18 mouse cellular contexts compared by ENCODE assay signal in genomic region chr11:43925584-43925983, GRCm38 (mm10). TPM values are rescaled to one million over a fixed set of nuclear protein-coding genes. Genes with fewer than 3 reads are reported as not detected.
A peak's percentile ranks its signal among the peaks of the same experiment; 100 is the strongest.
DNase-seq lines count a peak whose midpoint lies in the region; ATAC-seq lines count a peak whose summit lies in the region.
"Had no signal": no experiment of that assay in that cellular context is flagged by ENCODE, and none has a peak within 500 bp of the region (broad histone marks: within the 10 kb centered on the region; RNA-seq: fewer than 3 reads in every experiment).

No protein-coding gene starts in this region.

- H3K4me1 ChIP-seq in heart, embryonic 10.5 days = peaks cover 7% of the 10 kb centered on the region
- H3K4me1 ChIP-seq in heart, embryonic 12.5 days (replicated peaks) = peaks cover 14% of the 10 kb centered on the region
- H3K4me1 ChIP-seq in heart, embryonic 15.5 days (replicated peaks) = 0 out of 2 replicates have a peak, but pooled peaks cover 9% of the 10 kb centered on the region
- peaks cover 7% of the 10 kb centered on the region for H3K4me1 ChIP-seq in midbrain, embryonic 15.5 days
- no peaks in the 10 kb centered on the region for H3K4me1 ChIP-seq in kidney, embryonic 14.5 days (ENCODE audit: control insufficient read depth, insufficient read depth, low read length)
- H3K4me1 ChIP-seq: hindbrain, embryonic 15.5 days; limb, embryonic 10.5 days; liver, embryonic 12.5 days had no signal

- H3K4me3 ChIP-seq in heart, embryonic 10.5 days = no peak overlapping the region
- H3K4me3 ChIP-seq in heart, embryonic 12.5 days = no peak overlapping the region
- no peak overlapping the region for H3K4me3 ChIP-seq in heart, embryonic 15.5 days
- H3K4me3 ChIP-seq in midbrain, embryonic 15.5 days = no peak overlapping the region
- no peak overlapping the region for H3K4me3 ChIP-seq in kidney, embryonic 14.5 days (ENCODE audit: low read length)
- H3K4me3 ChIP-seq: hindbrain, embryonic 15.5 days; limb, embryonic 10.5 days; liver, embryonic 12.5 days; lung, embryonic 15.5 days; myocyte; neural tube, embryonic 15.5 days had no signal

- 24% methylated on average over 6 of the region's 6 CpGs for WGBS in heart, embryonic 10.5 days
- WGBS in heart, embryonic 12.5 days = 20% methylated on average over 6 of the region's 6 CpGs
- WGBS in heart, embryonic 15.5 days = 22% methylated on average over 6 of the region's 6 CpGs
- WGBS in midbrain, embryonic 15.5 days = 18% methylated on average over 6 of the region's 6 CpGs
- 34% methylated on average over 6 of the region's 6 CpGs for WGBS in kidney, embryonic 14.5 days

- H3K27ac ChIP-seq in heart, embryonic 10.5 days = no peak overlapping the region
- H3K27ac ChIP-seq in heart, embryonic 12.5 days (ENCODE audit: poor library complexity, severe bottlenecking) = no peak overlapping the region
- H3K27ac ChIP-seq in heart, embryonic 15.5 days = 0 out of 2 replicates have a peak overlapping the region, but pooled peaks have one; percentile 14
- H3K27ac ChIP-seq in midbrain, embryonic 15.5 days = no peak overlapping the region
- H3K27ac ChIP-seq in kidney, embryonic 14.5 days (ENCODE audit: low read depth, low read length) = no peak overlapping the region
- H3K27ac ChIP-seq: hindbrain, embryonic 15.5 days; limb, embryonic 10.5 days; liver, embryonic 12.5 days; lung, embryonic 15.5 days; neural tube, embryonic 15.5 days had no signal

- DNase-seq in heart, adult 18-20 months = peak; percentile 20 to 36
- DNase-seq in heart, embryonic 10.5 days (ENCODE audit: low spot score) = no peak
- DNase-seq in thymus, postnatal 14 days = no peak
- DNase-seq in adrenal gland, postnatal 14 days = no peak
- DNase-seq: cerebellum, postnatal 14 days; gastrocnemius, postnatal 36 days; kidney, postnatal 14 days had no signal

- H3K9me3 ChIP-seq in heart, embryonic 10.5 days = no peaks in the 10 kb centered on the region
- no peaks in the 10 kb centered on the region for H3K9me3 ChIP-seq in heart, embryonic 12.5 days (replicated peaks)
- H3K9me3 ChIP-seq in heart, embryonic 15.5 days (replicated peaks) = no peaks in the 10 kb centered on the region
- H3K9me3 ChIP-seq in midbrain, embryonic 15.5 days = no peaks in the 10 kb centered on the region
- no peaks in the 10 kb centered on the region for H3K9me3 ChIP-seq in kidney, embryonic 14.5 days (ENCODE audit: control insufficient read depth, low read length)
- H3K9me3 ChIP-seq: hindbrain, embryonic 15.5 days; limb, embryonic 10.5 days; liver, embryonic 12.5 days; lung, embryonic 15.5 days; neural tube, embryonic 15.5 days had no signal

- no peak overlapping the region for H3K9ac ChIP-seq in heart, embryonic 12.5 days
- no peak overlapping the region for H3K9ac ChIP-seq in heart, embryonic 15.5 days
- no peak overlapping the region for H3K9ac ChIP-seq in midbrain, embryonic 15.5 days
- no peak overlapping the region for H3K9ac ChIP-seq in kidney, embryonic 14.5 days (ENCODE audit: low read depth, low read length)
- H3K9ac ChIP-seq: hindbrain, embryonic 15.5 days; liver, embryonic 12.5 days; lung, embryonic 15.5 days; neural tube, embryonic 15.5 days had no signal

- no peaks in the 10 kb centered on the region for H3K36me3 ChIP-seq in heart, embryonic 10.5 days
- no peaks in the 10 kb centered on the region for H3K36me3 ChIP-seq in heart, embryonic 12.5 days
- no peaks in the 10 kb centered on the region for H3K36me3 ChIP-seq in heart, embryonic 15.5 days
- H3K36me3 ChIP-seq in midbrain, embryonic 15.5 days (replicated peaks) = no peaks in the 10 kb centered on the region
- H3K36me3 ChIP-seq in kidney, embryonic 14.5 days (ENCODE audit: control insufficient read depth, insufficient read depth, low read length) = no peaks in the 10 kb centered on the region
- H3K36me3 ChIP-seq: hindbrain, embryonic 15.5 days; limb, embryonic 10.5 days; liver, embryonic 12.5 days; lung, embryonic 15.5 days; neural tube, embryonic 15.5 days had no signal

- no peak overlapping the region for H3K4me2 ChIP-seq in heart, embryonic 12.5 days
- H3K4me2 ChIP-seq in heart, embryonic 15.5 days = no peak overlapping the region
- no peak overlapping the region for H3K4me2 ChIP-seq in midbrain, embryonic 15.5 days
- no peak overlapping the region for H3K4me2 ChIP-seq in kidney, embryonic 14.5 days (replicated peaks; ENCODE audit: low read depth, low read length)
- H3K4me2 ChIP-seq: hindbrain, embryonic 15.5 days; liver, embryonic 12.5 days; lung, embryonic 15.5 days; neural tube, embryonic 15.5 days had no signal

- 0 out of 2 replicates have a peak, but pooled peaks have one; percentile 53 for ATAC-seq in heart, embryonic 12.5 days (ENCODE audit: insufficient number of reproducible peaks, low FRiP score)
- ATAC-seq in heart, embryonic 15.5 days (replicated peaks; ENCODE audit: insufficient number of reproducible peaks, insufficient read depth, low FRiP score, low read depth) = peak; percentile 79
- peak; percentile 62 for ATAC-seq in midbrain, embryonic 15.5 days (replicated peaks)
- ATAC-seq in kidney, embryonic 14.5 days (ENCODE audit: low FRiP score, low TSS enrichment) = no peak
- ATAC-seq: intestine, postnatal 0 days; liver, embryonic 12.5 days had no signal

- H3K27me3 ChIP-seq in heart, embryonic 10.5 days (ENCODE audit: insufficient read depth, poor library complexity, severe bottlenecking) = no peaks in the 10 kb centered on the region
- H3K27me3 ChIP-seq in heart, embryonic 12.5 days (replicated peaks) = no peaks in the 10 kb centered on the region
- no peaks in the 10 kb centered on the region for H3K27me3 ChIP-seq in heart, embryonic 15.5 days
- H3K27me3 ChIP-seq in midbrain, embryonic 15.5 days (replicated peaks) = no peaks in the 10 kb centered on the region
- H3K27me3 ChIP-seq in kidney, embryonic 14.5 days (ENCODE audit: control insufficient read depth, insufficient read depth, low read length) = no peaks in the 10 kb centered on the region
- H3K27me3 ChIP-seq: hindbrain, embryonic 15.5 days; liver, embryonic 12.5 days; lung, embryonic 15.5 days; neural tube, embryonic 15.5 days had no signal

RNA-seq across cellular contexts. Expression of gene Adra1b, which starts 24.6 kb away (rescaled TPM):
- 10 to 100 TPM; 44.0 to 48.9 TPM for total RNA-seq in heart, adult 18-20 months (2021)
- 3.2 and 6.5 TPM in 2 replicates for polyA plus RNA-seq in heart, embryonic 10.5 days (2016; fragmentation: Nextera tagmentation; extraction: Ambion mirVana)
- polyA plus RNA-seq in heart, embryonic 12.5 days (2016; fragmentation: Nextera tagmentation; extraction: Ambion mirVana) = 6.1 and 6.2 TPM in 2 replicates
- 5.6 and 6.5 TPM in 2 replicates for polyA plus RNA-seq in heart, embryonic 15.5 days (2015; fragmentation: Nextera tagmentation; extraction: Ambion mirVana)
- polyA plus RNA-seq in midbrain, embryonic 15.5 days (2015; fragmentation: Nextera tagmentation; extraction: Ambion mirVana) = 8.8 and 9.5 TPM in 2 replicates
- 0.39 and 0.73 TPM in 2 replicates for polyA plus RNA-seq in kidney, embryonic 14.5 days (2014; fragmentation: Nextera tagmentation; extraction: Ambion mirVana)
- total RNA-seq in adrenal gland, postnatal 14 days (2021) = 2.7 and 6.9 TPM in 2 replicates

Comparison
In these comparisons a context has a peak if more than half of its experiments do, and no peak if none do; other contexts are left out.
1. DNase-seq: peak in heart, adult 18-20 months (2 of 2); none in heart, embryonic 10.5 days (single experiment), thymus, postnatal 14 days (single experiment) and adrenal gland, postnatal 14 days (single experiment).